Mouse (Mus musculus) midbrain, embryonic 10.5 days (tissue): ENCODE data around the gene Txnrd2. TPM values are rescaled to one million over a fixed set of nuclear protein-coding genes. Genes with fewer than 3 reads are reported as not detected.

Experiments
- DNase-seq: peaks from one replicate; pipeline ENCODE4 v3.0.0-alpha.2; 2017; ENCODE audit warnings: low spot score
- H3K27ac ChIP-seq: fragments of 300-500 bp; sonication (generic); replicated peaks from 2 replicates; pipeline ENCODE4 v1.5.1; 2016; ENCODE audit warnings: mild to moderate bottlenecking
- H3K27me3 ChIP-seq: fragments of 300-500 bp; sonication (generic); 2 replicates; pipeline ENCODE4 v1.6.1; 2016; ENCODE audit warnings: low read depth, mild to moderate bottlenecking; ENCODE audit not compliant: poor library complexity, severe bottlenecking
- H3K36me3 ChIP-seq: fragments of 300-500 bp; sonication (generic); 2 replicates; pipeline ENCODE4 v1.6.1; 2016; ENCODE audit warnings: mild to moderate bottlenecking, moderate library complexity
- H3K4me1 ChIP-seq: fragments of 300-500 bp; sonication (generic); 2 replicates; pipeline ENCODE4 v1.6.1; 2016
- H3K4me3 ChIP-seq: fragments of 300-500 bp; sonication (generic); 2 replicates; pipeline ENCODE4 v1.5.1; 2016; ENCODE audit warnings: mild to moderate bottlenecking, moderate library complexity
- H3K9me3 ChIP-seq: fragments of 300-500 bp; sonication (generic); replicated peaks from 2 replicates; pipeline ENCODE4 v1.6.1; 2016; ENCODE audit warnings: mild to moderate bottlenecking
- WGBS: fragments of 180-500 bp; shearing (Covaris S2); methylation state at CpG from one replicate; pipeline ENCODE4 v1.1.7; 2016; 5-methylcytosine and 5-hydroxymethylcytosine counted together
- polyA plus RNA-seq: library from polyadenylated mRNA; unstranded; fragments of >200 nt; fragmentation: Nextera tagmentation; extraction: Ambion mirVana; gene quantifications from 2 replicates; pipeline ENCODE4 v1.2.1, GENCODE M21; 2016

Gene Txnrd2
- polyA plus RNA-seq, 1 experiment from 2014 or later, result 30.7 TPM

DNA sequence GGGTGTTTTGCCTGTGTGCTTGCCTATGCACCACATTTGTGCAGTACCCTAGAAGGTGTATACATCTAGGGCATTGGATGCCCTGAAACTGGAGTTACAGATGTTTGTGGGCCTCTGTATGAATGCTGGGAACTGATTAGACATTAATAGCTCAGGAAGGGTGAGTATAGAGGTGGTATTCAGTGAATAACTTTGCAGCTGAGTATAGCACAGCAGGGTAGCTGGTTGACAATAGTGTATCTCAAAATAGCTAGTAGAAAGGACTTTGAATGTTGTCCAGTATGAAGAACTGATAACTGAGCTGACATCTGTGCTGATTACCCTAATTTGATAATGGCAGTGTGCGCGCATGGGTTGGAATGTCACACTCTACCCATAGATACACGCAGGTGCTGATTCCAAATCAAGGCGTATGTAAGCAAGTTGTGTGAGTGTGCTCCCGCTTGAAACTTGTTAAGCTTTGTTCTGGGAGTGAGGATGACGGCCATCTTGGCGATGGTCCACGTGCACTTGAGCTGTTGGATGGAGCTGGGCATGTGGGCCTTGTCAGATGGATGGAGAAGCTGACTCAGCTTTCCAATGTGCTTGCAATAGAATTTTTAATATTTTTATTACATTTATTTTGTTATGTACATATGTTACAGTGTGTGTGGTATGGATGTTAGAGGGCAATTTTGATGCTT lies 97.5 kb downstream of the Txnrd2 start:
- DNase-seq, result no peak
- Histone ChIP-seq H3K27ac (no peak overlapping the region), H3K4me3 (no peak overlapping the region), H3K4me1 (no peaks in the 10 kb centered on the region), H3K36me3 (no peaks in the 10 kb centered on the region), H3K27me3 (no peaks in the 10 kb centered on the region), H3K9me3 (no peaks in the 10 kb centered on the region)
- WGBS, result 92% methylated on average over 8 of the region's 8 CpGs

DNA sequence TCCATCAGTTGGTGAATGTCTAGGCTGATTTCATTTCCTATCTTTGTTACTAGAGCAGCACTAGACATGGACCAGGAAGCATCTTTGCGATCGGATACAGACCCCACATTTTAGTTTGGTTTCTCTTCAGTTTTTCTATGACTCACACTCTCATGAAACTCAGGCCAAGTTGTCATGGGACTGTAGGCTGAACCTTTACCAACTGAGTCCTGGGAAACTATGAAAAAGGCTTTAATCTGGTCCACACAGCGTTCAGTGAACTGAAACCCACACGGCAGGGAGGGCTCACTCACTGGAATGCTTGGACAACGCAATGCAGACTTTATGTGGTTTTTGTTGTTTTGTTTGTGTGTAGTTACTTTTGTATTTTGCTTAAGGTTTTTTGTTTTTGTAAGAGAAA lies 102.5 kb downstream of the Txnrd2 start:
- Histone ChIP-seq H3K27me3 (no peaks in the 10 kb centered on the region), H3K9me3 (peaks cover 8% of the 10 kb centered on the region), H3K36me3 (no peaks in the 10 kb centered on the region), H3K27ac (no peak overlapping the region), H3K4me1 (no peaks in the 10 kb centered on the region), H3K4me3 (no peak overlapping the region)
- WGBS, result 84% methylated on average over 5 of the region's 5 CpGs
- no peak for DNase-seq

Other genes starting within 250 kb of the Txnrd2 start
- not detected in 2 replicates for gene Ccdc188, start 208.5 kb upstream of the Txnrd2 start, polyA plus RNA-seq
- 9.4 and 11.3 TPM in 2 replicates for gene Zdhhc8, start 191.2 kb upstream of the Txnrd2 start, polyA plus RNA-seq
- gene Trmt2a, start 177.7 kb upstream of the Txnrd2 start, polyA plus RNA-seq, result 127 and 132 TPM in 2 replicates
- 1,186 and 1,334 TPM in 2 replicates for gene Ranbp1, start 177.7 kb upstream of the Txnrd2 start, polyA plus RNA-seq
- 1.9 and 2.2 TPM in 2 replicates for gene Gm49776, start 168.1 kb upstream of the Txnrd2 start, polyA plus RNA-seq
- gene Dgcr8, start 137.1 kb upstream of the Txnrd2 start, polyA plus RNA-seq, result 46.1 and 47.6 TPM in 2 replicates
- 40.1 and 45.2 TPM in 2 replicates for gene Tango2, start 78.3 kb upstream of the Txnrd2 start, polyA plus RNA-seq
- 110 and 133 TPM in 2 replicates for gene Arvcf, start 78.2 kb upstream of the Txnrd2 start, polyA plus RNA-seq
- gene Comt, start 468 bp downstream of the Txnrd2 start, polyA plus RNA-seq, result 62.0 and 66.0 TPM in 2 replicates
- 13.3 and 16.0 TPM in 2 replicates for gene Gnb1l, start 72.3 kb downstream of the Txnrd2 start, polyA plus RNA-seq
- 2.1 and 2.4 TPM in 2 replicates for gene Rtl10, start 72.5 kb downstream of the Txnrd2 start, polyA plus RNA-seq
- gene Tbx1, start 164.3 kb downstream of the Txnrd2 start, polyA plus RNA-seq, result 0.97 and 1.7 TPM in 2 replicates
- 4.5 and 4.6 TPM in 2 replicates for gene Gp1bb, start 196.0 kb downstream of the Txnrd2 start, polyA plus RNA-seq
- gene Gm49601, start 200.0 kb downstream of the Txnrd2 start, polyA plus RNA-seq, result 3.7 and 5.8 TPM in 2 replicates
- gene Sept5, start 203.6 kb downstream of the Txnrd2 start, polyA plus RNA-seq, result 31.2 and 42.8 TPM in 2 replicates